Mouse (Mus musculus): ENCODE results near the gene Nup93.
A peak's percentile ranks its signal among the peaks of the same experiment; 100 is the strongest.
"Not testable (repeated sequence)": the region's sequence is repeated elsewhere in the genome, so short reads cannot be mapped to it uniquely, and the experiment has no call there.

Gene Nup93

GRCm38 (mm10) chr8:94214252-94215173 is at the start of gene Nup93:
Nup93 (plus strand) TSS chr8:94214564.
- DNase-seq, result peak; percentile 99 to 100

GRCm38 (mm10) chr8:94165772-94166171 is 48.6 kb upstream of the Nup93 start:
- DNase-seq, result not testable (repeated sequence)

- peak; percentile 96 for DNase-seq
These were observed 47.1 kb upstream of the Nup93 start for GRCm38 (mm10) chr8:94167244-94167643.

- no peak for DNase-seq
These were observed 44.8 kb upstream of the Nup93 start for GRCm38 (mm10) chr8:94169547-94169946.

- peak in 1 of 2 experiments; percentile 38 for DNase-seq
These were observed 43.0 kb upstream of the Nup93 start for GRCm38 (mm10) chr8:94171321-94171755.

- DNase-seq, result peak; percentile 31 to 70
These were observed 42.1 kb upstream of the Nup93 start, which contains the start of gene Mt2 for GRCm38 (mm10) chr8:94172075-94172808. Mt2 (plus strand) TSS chr8:94172664.

- peak in 1 of 2 experiments; percentile 54 for DNase-seq
These were observed 41.3 kb upstream of the Nup93 start for GRCm38 (mm10) chr8:94172809-94173732.

- no peak for DNase-seq
These were observed 40.4 kb upstream of the Nup93 start for GRCm38 (mm10) chr8:94173848-94174403.

GRCm38 (mm10) chr8:94174619-94175213 is 39.6 kb upstream of the Nup93 start:
- DNase-seq, result no peak

GRCm38 (mm10) chr8:94177716-94178390 is 36.5 kb upstream of the Nup93 start:
- DNase-seq, result no peak

GRCm38 (mm10) chr8:94178857-94179712 is 35.3 kb upstream of the Nup93 start, which contains the start of gene Mt1:
Mt1 (plus strand) TSS chr8:94179082.
- DNase-seq, result peak; percentile 70 to 75

GRCm38 (mm10) chr8:94179713-94180560 is 34.4 kb upstream of the Nup93 start:
- DNase-seq, result no peak

GRCm38 (mm10) chr8:94180561-94180908 is 33.8 kb upstream of the Nup93 start:
- DNase-seq, result no peak

GRCm38 (mm10) chr8:94182055-94182929 is 32.1 kb upstream of the Nup93 start:
- DNase-seq, result no peak

GRCm38 (mm10) chr8:94183117-94183516 is 31.2 kb upstream of the Nup93 start:
- peak in 1 of 2 experiments; percentile 56 for DNase-seq

- no peak for DNase-seq
These were observed 30.0 kb upstream of the Nup93 start for GRCm38 (mm10) chr8:94184357-94184843.

- DNase-seq, result no peak
These were observed 28.6 kb upstream of the Nup93 start for GRCm38 (mm10) chr8:94185791-94186190.

- peak; percentile 83 to 90 for DNase-seq
These were observed 27.8 kb upstream of the Nup93 start for GRCm38 (mm10) chr8:94186542-94186941.

Data from cerebellum, postnatal 14 days (tissue).